Mouse (Mus musculus) testis, postnatal 14 days (tissue): Measurements from ENCODE around the gene Cebpe.

Experiments
- DNase-seq: peaks from one replicate; pipeline ENCODE4 v3.0.0; 2021; ENCODE audit warnings: low spot score

Gene Cebpe

GRCm38 (mm10) chr14:54676290-54676689, 35.7 kb downstream of the Cebpe start:
- DNase-seq = no peak

GRCm38 (mm10) chr14:54674317-54674716, 37.7 kb downstream of the Cebpe start:
- no peak for DNase-seq

- no peak for DNase-seq
These were observed 42.6 kb downstream of the Cebpe start for GRCm38 (mm10) chr14:54669381-54669780.

GRCm38 (mm10) chr14:54664477-54665222, 47.3 kb downstream of the Cebpe start:
- no peak for DNase-seq
